8 mouse cellular contexts compared by ENCODE assay signal in genomic region chr13:103334392-103334686, GRCm38 (mm10). TPM values are rescaled to one million over a fixed set of nuclear protein-coding genes. Genes with fewer than 3 reads are reported as not detected.
A peak's percentile ranks its signal among the peaks of the same experiment; 100 is the strongest.
DNase-seq lines count a peak whose midpoint lies in the region; ATAC-seq and TF ChIP-seq lines count a peak whose summit lies in the region.

Mast4 (minus strand) TSS chr13:103334497.

- no peaks in the 10 kb centered on the region for H3K4me1 ChIP-seq in erythroblast, embryonic 14.5 days (ENCODE audit: control insufficient read depth)
- peaks cover 15% of the 10 kb centered on the region for H3K4me1 ChIP-seq in embryonic facial prominence, embryonic 12.5 days
- H3K4me1 ChIP-seq in heart, adult 2 months (ENCODE audit: control insufficient read depth, insufficient read depth, low read length), result peaks cover 2% of the 10 kb centered on the region
- peaks cover 11% of the 10 kb centered on the region for H3K4me1 ChIP-seq in limb, embryonic 11.5 days (ENCODE audit: control insufficient read depth, insufficient read depth, low read length)
- H3K4me1 ChIP-seq in midbrain, embryonic 14.5 days (ENCODE audit: control insufficient read depth, insufficient read depth, low read length), result peaks cover 17% of the 10 kb centered on the region
- peaks cover 8% of the 10 kb centered on the region; the same call in 1 of the 2 replicates for H3K4me1 ChIP-seq in stomach, embryonic 14.5 days (ENCODE audit: control insufficient read depth, insufficient read depth, low read length)

- peaks cover 55% of the 10 kb centered on the region for H3K27me3 ChIP-seq in erythroblast, embryonic 14.5 days (ENCODE audit: control insufficient read depth)
- H3K27me3 ChIP-seq in embryonic facial prominence, embryonic 12.5 days, result peaks cover 47% of the 10 kb centered on the region
- H3K27me3 ChIP-seq in heart, adult 2 months (ENCODE audit: control insufficient read depth, insufficient read depth, low read length), result peaks cover 8% of the 10 kb centered on the region; the same call in 1 of the 2 replicates
- peaks cover 43% of the 10 kb centered on the region for H3K27me3 ChIP-seq in limb, embryonic 11.5 days (ENCODE audit: control insufficient read depth, insufficient read depth, low read length)
- H3K27me3 ChIP-seq in midbrain, embryonic 14.5 days (ENCODE audit: control insufficient read depth, insufficient read depth, low read length), result peaks cover 19% of the 10 kb centered on the region
- 0 out of 2 replicates have a peak, but pooled peaks cover 4% of the 10 kb centered on the region for H3K27me3 ChIP-seq in stomach, embryonic 14.5 days (ENCODE audit: control insufficient read depth, insufficient read depth, low read length)

- TF ChIP-seq EP300 in heart, adult 2 months (IDR thresholded peaks at IDR 0.05; ENCODE audit: insufficient read depth, low read depth, low read length), result no peak

- no peaks in the 10 kb centered on the region for H3K9me3 ChIP-seq in erythroblast, embryonic 14.5 days (ENCODE audit: control insufficient read depth, low read length)
- no peaks in the 10 kb centered on the region for H3K9me3 ChIP-seq in embryonic facial prominence, embryonic 12.5 days
- H3K9me3 ChIP-seq in limb, embryonic 11.5 days (ENCODE audit: control insufficient read depth, low read length), result no peaks in the 10 kb centered on the region
- no peaks in the 10 kb centered on the region for H3K9me3 ChIP-seq in midbrain, embryonic 14.5 days (ENCODE audit: control insufficient read depth, low read length)
- H3K9me3 ChIP-seq in stomach, embryonic 14.5 days (ENCODE audit: control insufficient read depth, low read depth, low read length), result no peaks in the 10 kb centered on the region

- TF ChIP-seq POLR2A in heart, adult 2 months (IDR thresholded peaks at IDR 0.05; ENCODE audit: insufficient read depth, low read depth, low read length), result peak; percentile 47; the same call in 1 of the 2 replicates

- peak; percentile 93 to 94 for DNase-seq in heart, adult 2 months
- peak; percentile 92 for DNase-seq in kidney, adult 18-20 months
- DNase-seq in limb, embryonic 11.5 days (ENCODE audit: low spot score), result peak; percentile 89
- DNase-seq in midbrain, embryonic 14.5 days, result peak; percentile 91

- WGBS in embryonic facial prominence, embryonic 12.5 days, result under 1% methylated on average over 44 of the region's 44 CpGs
- under 1% methylated on average over 44 of the region's 44 CpGs for WGBS in heart, adult 2 months
- WGBS in limb, embryonic 11.5 days, result 0% methylated on average over 30 of the region's 44 CpGs
- WGBS in midbrain, embryonic 14.5 days, result under 1% methylated on average over 44 of the region's 44 CpGs
- under 1% methylated on average over 44 of the region's 44 CpGs for WGBS in stomach, embryonic 14.5 days

- H3K4me2 ChIP-seq in embryonic facial prominence, embryonic 12.5 days (replicated peaks), result peak within 1 kb of the TSS; percentile 94
- peak within 1 kb of the TSS; percentile 78 for H3K4me2 ChIP-seq in limb, embryonic 11.5 days (ENCODE audit: low read depth, severe bottlenecking)
- peak within 1 kb of the TSS; percentile 96 for H3K4me2 ChIP-seq in midbrain, embryonic 14.5 days (ENCODE audit: low read length)
- H3K4me2 ChIP-seq in stomach, embryonic 14.5 days (replicated peaks; ENCODE audit: low read depth, low read length), result peak within 1 kb of the TSS; percentile 88

- intact Hi-C loops in heart, adult 2 months (cut with DNase I), result loop anchor here (5.0 kb wide), 2 partner anchors 62 to 122 kb away; no protein-coding TSS in a partner anchor

- no peak within 1 kb of the TSS for H3K27ac ChIP-seq in embryonic facial prominence, embryonic 12.5 days
- peak within 1 kb of the TSS; percentile 81 for H3K27ac ChIP-seq in heart, adult 2 months
- H3K27ac ChIP-seq in limb, embryonic 11.5 days (replicated peaks; ENCODE audit: low read depth, low read length), result no peak within 1 kb of the TSS
- peak within 1 kb of the TSS; percentile 52; the same call in 1 of the 2 replicates for H3K27ac ChIP-seq in midbrain, embryonic 14.5 days (replicated peaks; ENCODE audit: low read depth, low read length)
- H3K27ac ChIP-seq in stomach, embryonic 14.5 days (ENCODE audit: low read length), result no peak within 1 kb of the TSS

- peak within 1 kb of the TSS; percentile 65 for H3K9ac ChIP-seq in embryonic facial prominence, embryonic 12.5 days
- peak within 1 kb of the TSS; percentile 93 for H3K9ac ChIP-seq in heart, adult 2 months (ENCODE audit: low read depth, low read length)
- peak within 1 kb of the TSS; percentile 38 for H3K9ac ChIP-seq in limb, embryonic 11.5 days (ENCODE audit: low read length)
- peak within 1 kb of the TSS; percentile 68 for H3K9ac ChIP-seq in midbrain, embryonic 14.5 days (replicated peaks; ENCODE audit: low read length)
- peak within 1 kb of the TSS; percentile 48 for H3K9ac ChIP-seq in stomach, embryonic 14.5 days (replicated peaks; ENCODE audit: low read depth, low read length)

- TF ChIP-seq CTCF in heart, adult 2 months (IDR thresholded peaks at IDR 0.05), result no peak

- H3K79me2 ChIP-seq in heart, adult 2 months (replicated peaks; ENCODE audit: control insufficient read depth, insufficient read depth, low read length), result no peaks in the 10 kb centered on the region

- H3K36me3 ChIP-seq in erythroblast, embryonic 14.5 days (ENCODE audit: control insufficient read depth), result no peaks in the 10 kb centered on the region
- H3K36me3 ChIP-seq in embryonic facial prominence, embryonic 12.5 days, result no peaks in the 10 kb centered on the region
- no peaks in the 10 kb centered on the region for H3K36me3 ChIP-seq in heart, adult 2 months (ENCODE audit: control insufficient read depth, insufficient read depth, low read length)
- no peaks in the 10 kb centered on the region for H3K36me3 ChIP-seq in limb, embryonic 11.5 days (ENCODE audit: control insufficient read depth, insufficient read depth, low read length)
- H3K36me3 ChIP-seq in midbrain, embryonic 14.5 days (ENCODE audit: control insufficient read depth, insufficient read depth, low read length), result no peaks in the 10 kb centered on the region
- H3K36me3 ChIP-seq in stomach, embryonic 14.5 days (ENCODE audit: control insufficient read depth, insufficient read depth, low read length), result no peaks in the 10 kb centered on the region

- no peak for ATAC-seq in erythroblast, adult 5-6 weeks (replicated peaks; ENCODE audit: low FRiP score, poor library complexity, severe bottlenecking)
- peak; percentile 95 for ATAC-seq in embryonic facial prominence, embryonic 12.5 days (ENCODE audit: insufficient number of reproducible peaks, insufficient read depth, low FRiP score, low TSS enrichment)
- peak; percentile 93 for ATAC-seq in limb, embryonic 11.5 days (ENCODE audit: insufficient number of reproducible peaks, low FRiP score, low TSS enrichment, low read depth)
- ATAC-seq in midbrain, embryonic 14.5 days (ENCODE audit: low FRiP score, low TSS enrichment), result peak; percentile 95
- peak; percentile 94 for ATAC-seq in stomach, embryonic 14.5 days (ENCODE audit: insufficient number of reproducible peaks, insufficient read depth, low FRiP score, low read depth)

- H3K4me3 ChIP-seq in erythroblast, embryonic 14.5 days (replicated peaks), result peak within 1 kb of the TSS; percentile 44
- peak within 1 kb of the TSS; percentile 71 for H3K4me3 ChIP-seq in embryonic facial prominence, embryonic 12.5 days
- peak within 1 kb of the TSS; percentile 85 for H3K4me3 ChIP-seq in heart, adult 2 months
- H3K4me3 ChIP-seq in limb, embryonic 11.5 days (ENCODE audit: low read depth, low read length), result peak within 1 kb of the TSS; percentile 64
- peak within 1 kb of the TSS; percentile 75 for H3K4me3 ChIP-seq in midbrain, embryonic 14.5 days (replicated peaks; ENCODE audit: low read depth, low read length)
- peak within 1 kb of the TSS; percentile 76 for H3K4me3 ChIP-seq in stomach, embryonic 14.5 days (ENCODE audit: low read depth, low read length)

RNA-seq across cellular contexts. Expression of gene Mast4, which starts in this region (rescaled TPM):
- 0.03 and 0.04 TPM in 2 replicates for polyA plus RNA-seq in erythroblast, embryonic 14.5 days (2012)
- 1.9 and 5.2 TPM in 2 replicates for total RNA-seq in erythroblast, adult 5-6 weeks (2015; ENCODE audit: low replicate concordance)
- total RNA-seq in erythroblast, adult 5-6 weeks (2017; ENCODE audit: low replicate concordance), result 0.42 and 2.1 TPM in 2 replicates
- 28.5 and 28.7 TPM in 2 replicates for polyA plus RNA-seq in embryonic facial prominence, embryonic 12.5 days (2016; fragmentation: Nextera tagmentation; extraction: Ambion mirVana)
- total RNA-seq in heart, adult 2 months (2021), result 10 to 100 TPM; 23.6 to 33.1 TPM
- 8.5 and 13.8 TPM in 2 replicates for polyA plus RNA-seq in heart, adult 2 months (2012; rRNA removed)
- 18.9 and 21.1 TPM in 2 replicates for polyA plus RNA-seq in limb, embryonic 11.5 days (2014; fragmentation: Nextera tagmentation; extraction: Ambion mirVana)
- polyA plus RNA-seq in midbrain, embryonic 14.5 days (2014; fragmentation: Nextera tagmentation; extraction: Ambion mirVana), result 34.0 and 41.8 TPM in 2 replicates
- polyA plus RNA-seq in stomach, embryonic 14.5 days (2014; fragmentation: Nextera tagmentation; extraction: Ambion mirVana), result 45.6 and 48.0 TPM in 2 replicates

Comparison
In these comparisons a context has a peak if more than half of its experiments do, and no peak if none do; other contexts are left out.
1. H3K27ac ChIP-seq: peak in heart, adult 2 months (single experiment) and midbrain, embryonic 14.5 days (single experiment); none in embryonic facial prominence, embryonic 12.5 days (single experiment), limb, embryonic 11.5 days (single experiment) and stomach, embryonic 14.5 days (single experiment).
2. H3K9ac ChIP-seq: peak in every context shown above with its lines; median percentile 93 in heart, adult 2 months; 68 in midbrain, embryonic 14.5 days; 65 in embryonic facial prominence, embryonic 12.5 days; 48 in stomach, embryonic 14.5 days; 38 in limb, embryonic 11.5 days.
3. Peak in every context shown above with its lines, with median percentiles within 50 percentile points of each other: H3K4me3 ChIP-seq, H3K4me2 ChIP-seq and DNase-seq.